Mouse (Mus musculus) hindbrain, postnatal 0 days (tissue): ENCODE data around the gene Cdkn1a. TPM values are rescaled to one million over a fixed set of nuclear protein-coding genes. Genes with fewer than 3 reads are reported as not detected.
A peak's percentile ranks its signal among the peaks of the same experiment; 100 is the strongest.

Experiments
- ATAC-seq: fragments of 200-750 bp; cut with Nextera tagmentation; 2 replicates; pipeline ENCODE4 v1.8.0; 2017; ENCODE audit warnings: mild to moderate bottlenecking, moderate TSS enrichment, moderate library complexity
- DNase-seq: peaks from one replicate; pipeline ENCODE4 v3.0.0-alpha.2; 2015; ENCODE audit warnings: low spot score
- H3K27ac ChIP-seq: fragments of 300-500 bp; sonication (generic); 2 replicates; pipeline ENCODE4 v1.5.1; 2014; ENCODE audit warnings: mild to moderate bottlenecking
- H3K27me3 ChIP-seq: fragments of 300-500 bp; sonication (generic); 2 replicates; pipeline ENCODE4 v1.6.1; 2014; ENCODE audit warnings: low read length, mixed read lengths; ENCODE audit not compliant: insufficient read depth
- H3K36me3 ChIP-seq: fragments of 300-500 bp; sonication (generic); 2 replicates; pipeline ENCODE4 v1.6.1; 2014; ENCODE audit warnings: low read length, mixed read lengths; ENCODE audit not compliant: insufficient read depth
- H3K4me1 ChIP-seq: fragments of 300-500 bp; sonication (generic); 2 replicates; pipeline ENCODE4 v1.6.1; 2014; ENCODE audit warnings: antibody characterized with exemption, low read length, mixed read lengths; ENCODE audit not compliant: insufficient read depth
- H3K4me2 ChIP-seq: fragments of 300-500 bp; sonication (generic); 2 replicates; pipeline ENCODE4 v1.6.1; 2014; ENCODE audit warnings: low read depth, mild to moderate bottlenecking, low read length, moderate library complexity, mixed read lengths
- H3K4me3 ChIP-seq: fragments of 300-500 bp; sonication (generic); 2 replicates; pipeline ENCODE4 v1.5.1; 2014; ENCODE audit warnings: low read length
- H3K9ac ChIP-seq: fragments of 300-500 bp; sonication (generic); replicated peaks from 2 replicates; pipeline ENCODE4 v1.6.1; 2014; ENCODE audit warnings: mild to moderate bottlenecking, low read length, moderate library complexity, mixed read lengths
- H3K9me3 ChIP-seq: fragments of 300-500 bp; sonication (generic); 2 replicates; pipeline ENCODE4 v1.6.1; 2016; ENCODE audit warnings: low read length, mixed read lengths
- CTCF ChIP-seq: IDR thresholded peaks from 2 replicates; pipeline ENCODE4 v1.5.1; 2016; ENCODE audit warnings: antibody characterized with exemption, control low read depth, low read depth
- WGBS: fragments of 180-500 bp; shearing (Covaris S2); extraction: QIAGEN DNeasy Blood & Tissue Kit; methylation state at CpG from one replicate; pipeline ENCODE4 v1.1.7; 2014; 5-methylcytosine and 5-hydroxymethylcytosine counted together
- polyA plus RNA-seq: library from polyadenylated mRNA; unstranded; fragments of >200 nt; fragmentation: Nextera tagmentation; extraction: Ambion mirVana; gene quantifications from 2 replicates; pipeline ENCODE4 v1.2.1, GENCODE M21; 2015
- total RNA-seq: library from RNA; depleted of rRNA; stranded (reverse); fragments of >200 nt; gene quantifications from 2 replicates; pipeline ENCODE4 v1.2.3, GENCODE M21; 2014

The Cdkn1a gene
- total and polyA plus RNA-seq, 2 experiments from 2014 or later: 50.0 to 257 TPM

- no peak for TF ChIP-seq CTCF
- Histone ChIP-seq H3K4me3 (no peak overlapping the region), H3K36me3 (no peaks in the 10 kb centered on the region), H3K4me1 (no peaks in the 10 kb centered on the region), H3K27ac (no peak overlapping the region), H3K9ac (no peak overlapping the region), H3K9me3 (no peaks in the 10 kb centered on the region), H3K4me2 (no peak overlapping the region), H3K27me3 (no peaks in the 10 kb centered on the region)
- ATAC-seq (no peak), DNase-seq (no peak)
- 93% methylated on average over 5 of the region's 5 CpGs for WGBS
Observed at GRCm38 (mm10) chr17:29111332-29111731, 20.6 kb downstream of the Cdkn1a start.

GRCm38 (mm10) chr17:29113591-29114352, 23.0 kb downstream of the Cdkn1a start, which contains the start of gene Rab44:
Gene Rab44 (plus strand): TSS chr17:29114145.
- H3K36me3 ChIP-seq: no peaks in the 10 kb centered on the region
- no peak for ATAC-seq
- H3K4me2 ChIP-seq: no peak within 1 kb of the TSS
- TF ChIP-seq CTCF: no peak
- H3K4me1 ChIP-seq: no peaks in the 10 kb centered on the region
- H3K9ac ChIP-seq: no peak within 1 kb of the TSS
- H3K27ac ChIP-seq: no peak within 1 kb of the TSS
- 91% methylated on average over 13 of the region's 13 CpGs for WGBS
- H3K4me3 ChIP-seq: no peak within 1 kb of the TSS
- H3K27me3 ChIP-seq: no peaks in the 10 kb centered on the region
- H3K9me3 ChIP-seq: no peaks in the 10 kb centered on the region
- no peak for DNase-seq

- H3K4me3 ChIP-seq: no peak overlapping the region
- H3K4me2 ChIP-seq: no peak overlapping the region
- no peaks in the 10 kb centered on the region for H3K9me3 ChIP-seq
- no peak for DNase-seq
- 69% methylated on average over 12 of the region's 12 CpGs for WGBS
- H3K9ac ChIP-seq: no peak overlapping the region
- no peak overlapping the region for H3K27ac ChIP-seq
- no peak for TF ChIP-seq CTCF
- no peak for ATAC-seq
- H3K4me1 ChIP-seq: no peaks in the 10 kb centered on the region
- H3K27me3 ChIP-seq: no peaks in the 10 kb centered on the region
- no peaks in the 10 kb centered on the region for H3K36me3 ChIP-seq
Observed at GRCm38 (mm10) chr17:29116023-29116422, 25.2 kb downstream of the Cdkn1a start.

GRCm38 (mm10) chr17:29117006-29117648, 26.4 kb downstream of the Cdkn1a start:
- H3K4me2 ChIP-seq: no peak overlapping the region
- no peaks in the 10 kb centered on the region for H3K4me1 ChIP-seq
- DNase-seq: no peak
- H3K4me3 ChIP-seq: no peak overlapping the region
- no peak overlapping the region for H3K27ac ChIP-seq
- no peaks in the 10 kb centered on the region for H3K27me3 ChIP-seq
- no peak for ATAC-seq
- 79% methylated on average over 8 of the region's 8 CpGs for WGBS
- H3K9me3 ChIP-seq: no peaks in the 10 kb centered on the region
- H3K36me3 ChIP-seq: no peaks in the 10 kb centered on the region
- TF ChIP-seq CTCF: no peak
- H3K9ac ChIP-seq: no peak overlapping the region

GRCm38 (mm10) chr17:29118057-29118456, 27.3 kb downstream of the Cdkn1a start:
- no peak for DNase-seq
- Histone ChIP-seq H3K4me3 (no peak overlapping the region), H3K36me3 (no peaks in the 10 kb centered on the region), H3K27me3 (no peaks in the 10 kb centered on the region), H3K4me2 (no peak overlapping the region), H3K4me1 (no peaks in the 10 kb centered on the region), H3K27ac (no peak overlapping the region), H3K9me3 (no peaks in the 10 kb centered on the region), H3K9ac (no peak overlapping the region)
- no peak for ATAC-seq
- 63% methylated on average over 5 of the region's 5 CpGs for WGBS
- no peak for TF ChIP-seq CTCF

GRCm38 (mm10) chr17:29120666-29121065, 29.9 kb downstream of the Cdkn1a start:
- DNase-seq (peak; percentile 26), ATAC-seq (no peak)
- no peak overlapping the region for H3K9ac ChIP-seq
- 50% methylated on average over 12 of the region's 12 CpGs for WGBS
- H3K27ac ChIP-seq: no peak overlapping the region
- H3K4me1 ChIP-seq: no peaks in the 10 kb centered on the region
- no peaks in the 10 kb centered on the region for H3K9me3 ChIP-seq
- H3K4me3 ChIP-seq: no peak overlapping the region
- no peaks in the 10 kb centered on the region for H3K27me3 ChIP-seq
- TF ChIP-seq CTCF: no peak
- H3K36me3 ChIP-seq: no peaks in the 10 kb centered on the region
- no peak overlapping the region for H3K4me2 ChIP-seq

GRCm38 (mm10) chr17:29122817-29123216, 32.0 kb downstream of the Cdkn1a start:
- H3K36me3 ChIP-seq: no peaks in the 10 kb centered on the region
- DNase-seq (no peak), ATAC-seq (no peak)
- no peaks in the 10 kb centered on the region for H3K9me3 ChIP-seq
- H3K9ac ChIP-seq: no peak overlapping the region
- no peak overlapping the region for H3K4me2 ChIP-seq
- no peak overlapping the region for H3K27ac ChIP-seq
- H3K4me1 ChIP-seq: no peaks in the 10 kb centered on the region
- no peak for TF ChIP-seq CTCF
- H3K27me3 ChIP-seq: no peaks in the 10 kb centered on the region
- WGBS: 58% methylated on average over 6 of the region's 6 CpGs
- no peak overlapping the region for H3K4me3 ChIP-seq
